15 mouse cellular contexts compared by ENCODE assay signal in genomic region chr8:98685195-98685594, GRCm38 (mm10).
DNase-seq lines count a peak whose midpoint lies in the region; ATAC-seq and TF ChIP-seq lines count a peak whose summit lies in the region.
"Had no signal": no experiment of that assay in that cellular context is flagged by ENCODE, and none has a peak within 500 bp of the region (broad histone marks: within the 10 kb centered on the region; RNA-seq: fewer than 3 reads in every experiment).

No protein-coding gene starts in this region.

- no peak for TF ChIP-seq EP300 in lung, postnatal 0 days (IDR thresholded peaks at IDR 0.05)

- no peak overlapping the region for H3K4me2 ChIP-seq in lung, postnatal 0 days (replicated peaks; ENCODE audit: low read depth, low read length)
- H3K4me2 ChIP-seq in midbrain, embryonic 15.5 days = no peak overlapping the region
- H3K4me2 ChIP-seq in hindbrain, embryonic 14.5 days (replicated peaks) = no peak overlapping the region
- H3K4me2 ChIP-seq: embryonic facial prominence, embryonic 12.5 days; heart, embryonic 11.5 days; liver, embryonic 15.5 days had no signal

- H3K4me1 ChIP-seq in lung, postnatal 0 days (ENCODE audit: insufficient read depth, low read depth, low read length) = no peaks in the 10 kb centered on the region
- H3K4me1 ChIP-seq in midbrain, embryonic 15.5 days = no peaks in the 10 kb centered on the region
- H3K4me1 ChIP-seq in hindbrain, embryonic 14.5 days (replicated peaks; ENCODE audit: control insufficient read depth, insufficient read depth, low read length) = no peaks in the 10 kb centered on the region
- H3K4me1 ChIP-seq: embryonic facial prominence, embryonic 12.5 days; limb, embryonic 10.5 days; liver, embryonic 15.5 days had no signal

- 87% methylated on average over 9 of the region's 9 CpGs for WGBS in lung, postnatal 0 days
- WGBS in midbrain, embryonic 15.5 days = 94% methylated on average over 9 of the region's 9 CpGs
- 96% methylated on average over 9 of the region's 9 CpGs for WGBS in hindbrain, embryonic 14.5 days

- no peak for TF ChIP-seq CTCF in lung, postnatal 0 days (IDR thresholded peaks at IDR 0.05)

- H3K9me3 ChIP-seq in lung, postnatal 0 days (ENCODE audit: low read length) = no peaks in the 10 kb centered on the region
- H3K9me3 ChIP-seq in midbrain, embryonic 15.5 days = no peaks in the 10 kb centered on the region
- H3K9me3 ChIP-seq in hindbrain, embryonic 14.5 days (ENCODE audit: control insufficient read depth, low read length) = no peaks in the 10 kb centered on the region
- H3K9me3 ChIP-seq: embryonic facial prominence, embryonic 12.5 days; limb, embryonic 10.5 days; liver, embryonic 15.5 days had no signal

- intact Hi-C loops in left cerebral cortex, postnatal 36 days (cut with DNase I) = no loop called here

- no peak for ATAC-seq in lung, postnatal 0 days
- no peak for ATAC-seq in midbrain, embryonic 15.5 days (replicated peaks)
- no peak for ATAC-seq in hindbrain, embryonic 14.5 days (ENCODE audit: low FRiP score)
- ATAC-seq: activated CD4-positive, CD25-positive, alpha-beta regulatory T cell, adult 4 months had no signal

- DNase-seq in brain, adult 2 months (ENCODE audit: low read depth, low spot score) = peak; percentile 94
- DNase-seq in cerebellum, adult 8-10 months = peak; percentile 71
- peak; percentile 8 to 27 for DNase-seq in layer of hippocampus, adult 8-10 months (ENCODE audit: low spot score in 2 of 2)
- peak; percentile 16 to 42 for DNase-seq in left cerebral cortex, postnatal 36 days (ENCODE audit: low spot score in 2 of 2)
- no peak for DNase-seq in lung, postnatal 0 days (ENCODE audit: low spot score)
- DNase-seq in adrenal gland, adult 8-10 months = no peak
- DNase-seq in hindbrain, embryonic 14.5 days (ENCODE audit: low spot score) = no peak
- DNase-seq: kidney, adult 18-20 months; thymus, adult 2 months had no signal

- H3K27ac ChIP-seq in lung, postnatal 0 days (ENCODE audit: low read length) = no peak overlapping the region
- H3K27ac ChIP-seq in midbrain, embryonic 15.5 days = no peak overlapping the region
- H3K27ac ChIP-seq in hindbrain, embryonic 14.5 days = no peak overlapping the region
- H3K27ac ChIP-seq: embryonic facial prominence, embryonic 12.5 days; limb, embryonic 10.5 days; liver, embryonic 15.5 days had no signal

- H3K36me3 ChIP-seq in lung, postnatal 0 days (ENCODE audit: insufficient read depth, low read length) = no peaks in the 10 kb centered on the region
- no peaks in the 10 kb centered on the region for H3K36me3 ChIP-seq in midbrain, embryonic 15.5 days (replicated peaks)
- H3K36me3 ChIP-seq in hindbrain, embryonic 14.5 days (replicated peaks; ENCODE audit: control insufficient read depth, insufficient read depth) = no peaks in the 10 kb centered on the region
- H3K36me3 ChIP-seq: embryonic facial prominence, embryonic 12.5 days; limb, embryonic 10.5 days; liver, embryonic 15.5 days had no signal

- H3K9ac ChIP-seq in lung, postnatal 0 days (replicated peaks; ENCODE audit: low read depth) = no peak overlapping the region
- no peak overlapping the region for H3K9ac ChIP-seq in midbrain, embryonic 15.5 days
- H3K9ac ChIP-seq in hindbrain, embryonic 14.5 days = no peak overlapping the region
- H3K9ac ChIP-seq: embryonic facial prominence, embryonic 12.5 days; liver, embryonic 15.5 days had no signal

- H3K4me3 ChIP-seq in lung, postnatal 0 days (ENCODE audit: low read depth, low read length) = no peak overlapping the region
- H3K4me3 ChIP-seq in midbrain, embryonic 15.5 days = no peak overlapping the region
- no peak overlapping the region for H3K4me3 ChIP-seq in hindbrain, embryonic 14.5 days (replicated peaks; ENCODE audit: low read length)
- H3K4me3 ChIP-seq: embryonic facial prominence, embryonic 12.5 days; limb, embryonic 10.5 days; liver, embryonic 15.5 days had no signal

- no peaks in the 10 kb centered on the region for H3K27me3 ChIP-seq in lung, postnatal 0 days (replicated peaks; ENCODE audit: insufficient read depth, low read length)
- no peaks in the 10 kb centered on the region for H3K27me3 ChIP-seq in midbrain, embryonic 15.5 days (replicated peaks)
- no peaks in the 10 kb centered on the region for H3K27me3 ChIP-seq in hindbrain, embryonic 14.5 days (ENCODE audit: control insufficient read depth, insufficient read depth, low read length)
- H3K27me3 ChIP-seq: embryonic facial prominence, embryonic 12.5 days; liver, embryonic 15.5 days had no signal

Comparison
In these comparisons a context has a peak if more than half of its experiments do, and no peak if none do; other contexts are left out.
1. DNase-seq: peak in brain, adult 2 months (single experiment), cerebellum, adult 8-10 months (single experiment), layer of hippocampus, adult 8-10 months (2 of 2) and left cerebral cortex, postnatal 36 days (2 of 2); none in lung, postnatal 0 days (single experiment), adrenal gland, adult 8-10 months (single experiment) and hindbrain, embryonic 14.5 days (single experiment).